ENCODE assay signal across 8 mouse cellular contexts in the genomic region with DNA sequence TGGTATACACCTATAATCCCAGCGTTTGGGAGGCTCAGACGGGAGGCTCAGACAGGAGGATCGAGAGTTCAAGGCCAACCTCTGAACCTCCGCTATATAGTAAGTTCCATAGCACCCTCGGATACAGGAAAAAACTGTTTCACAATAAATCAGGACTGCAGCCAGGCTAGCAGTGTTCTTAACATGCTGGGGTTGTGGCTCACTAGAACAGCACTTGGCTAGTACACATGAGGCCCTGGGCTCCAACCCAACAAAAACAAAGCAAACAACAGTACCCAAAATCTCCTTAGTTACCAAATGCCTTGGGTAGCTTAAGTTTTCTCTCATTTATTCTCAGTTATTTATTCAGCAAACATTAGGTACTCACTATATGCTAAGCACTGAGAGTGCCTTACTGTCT. TPM values are rescaled to one million over a fixed set of nuclear protein-coding genes. Genes with fewer than 3 reads are reported as not detected.
DNase-seq lines count a peak whose midpoint lies in the region; ATAC-seq lines count a peak whose summit lies in the region.

No protein-coding gene starts in this region.

- no peak overlapping the region for H3K4me2 ChIP-seq in hindbrain, embryonic 14.5 days (replicated peaks)
- no peak overlapping the region for H3K4me2 ChIP-seq in forebrain, embryonic 13.5 days
- no peak overlapping the region for H3K4me2 ChIP-seq in midbrain, embryonic 13.5 days (replicated peaks)

- peak overlapping the region; percentile 79; the same call in 1 of the 2 replicates for H3K27ac ChIP-seq in hindbrain, embryonic 10.5 days
- no peak overlapping the region for H3K27ac ChIP-seq in hindbrain, embryonic 14.5 days
- H3K27ac ChIP-seq in forebrain, embryonic 13.5 days, result no peak overlapping the region
- no peak overlapping the region for H3K27ac ChIP-seq in midbrain, embryonic 13.5 days

- no peaks in the 10 kb centered on the region for H3K9me3 ChIP-seq in hindbrain, embryonic 10.5 days
- no peaks in the 10 kb centered on the region for H3K9me3 ChIP-seq in hindbrain, embryonic 14.5 days (ENCODE audit: control insufficient read depth, low read length)
- H3K9me3 ChIP-seq in forebrain, embryonic 13.5 days (replicated peaks), result no peaks in the 10 kb centered on the region
- no peaks in the 10 kb centered on the region for H3K9me3 ChIP-seq in midbrain, embryonic 13.5 days

- 94% methylated on average over 5 of the region's 5 CpGs for WGBS in hindbrain, embryonic 10.5 days
- 86% methylated on average over 5 of the region's 5 CpGs for whole genome bisulfite sequencing in hindbrain, embryonic 14.5 days
- 91% methylated on average over 5 of the region's 5 CpGs for WGBS in forebrain, embryonic 13.5 days
- 94% methylated on average over 5 of the region's 5 CpGs for whole genome bisulfite sequencing in midbrain, embryonic 13.5 days

- no peak for ATAC-seq in hindbrain, embryonic 14.5 days (ENCODE audit: low FRiP score)
- ATAC-seq in forebrain, embryonic 13.5 days, result no peak
- no peak for ATAC-seq in midbrain, embryonic 13.5 days

- peaks cover 62% of the 10 kb centered on the region for H3K4me1 ChIP-seq in hindbrain, embryonic 10.5 days (replicated peaks)
- 0 out of 2 replicates have a peak, but pooled peaks cover 7% of the 10 kb centered on the region for H3K4me1 ChIP-seq in hindbrain, embryonic 14.5 days (replicated peaks; ENCODE audit: control insufficient read depth, insufficient read depth, low read length)
- H3K4me1 ChIP-seq in forebrain, embryonic 13.5 days, result 0 out of 2 replicates have a peak, but pooled peaks cover 5% of the 10 kb centered on the region
- H3K4me1 ChIP-seq in midbrain, embryonic 13.5 days (replicated peaks), result peaks cover 18% of the 10 kb centered on the region

- no peak for DNase-seq in hindbrain, embryonic 10.5 days (ENCODE audit: low spot score)
- no peak for DNase-seq in hindbrain, embryonic 14.5 days (ENCODE audit: low spot score)
- peak; percentile 79 for DNase-seq in Muller cell, postnatal 12 days (ENCODE audit: inconsistent ontology term)
- peak; percentile 86 for DNase-seq in heart, adult 18-20 months
- peak; percentile 69 to 71 for DNase-seq in kidney, postnatal 36 days
- DNase-seq in embryo, embryonic 11 days, result no peak

- no peak overlapping the region for H3K9ac ChIP-seq in hindbrain, embryonic 14.5 days
- no peak overlapping the region for H3K9ac ChIP-seq in forebrain, embryonic 13.5 days
- H3K9ac ChIP-seq in midbrain, embryonic 13.5 days (replicated peaks), result no peak overlapping the region

- 0 out of 2 replicates have a peak, but pooled peaks cover 4% of the 10 kb centered on the region for H3K36me3 ChIP-seq in hindbrain, embryonic 10.5 days
- H3K36me3 ChIP-seq in hindbrain, embryonic 14.5 days (replicated peaks; ENCODE audit: control insufficient read depth, insufficient read depth), result no peaks in the 10 kb centered on the region
- H3K36me3 ChIP-seq in forebrain, embryonic 13.5 days (ENCODE audit: poor library complexity, severe bottlenecking), result no peaks in the 10 kb centered on the region
- no peaks in the 10 kb centered on the region for H3K36me3 ChIP-seq in midbrain, embryonic 13.5 days

- no peaks in the 10 kb centered on the region for H3K27me3 ChIP-seq in hindbrain, embryonic 10.5 days (ENCODE audit: insufficient read depth, poor library complexity, severe bottlenecking)
- H3K27me3 ChIP-seq in hindbrain, embryonic 14.5 days (ENCODE audit: control insufficient read depth, insufficient read depth, low read length), result no peaks in the 10 kb centered on the region
- H3K27me3 ChIP-seq in forebrain, embryonic 13.5 days, result no peaks in the 10 kb centered on the region
- no peaks in the 10 kb centered on the region for H3K27me3 ChIP-seq in midbrain, embryonic 13.5 days

- H3K4me3 ChIP-seq in hindbrain, embryonic 10.5 days, result no peak overlapping the region
- H3K4me3 ChIP-seq in hindbrain, embryonic 14.5 days (replicated peaks; ENCODE audit: low read length), result no peak overlapping the region
- H3K4me3 ChIP-seq in forebrain, embryonic 13.5 days, result no peak overlapping the region
- no peak overlapping the region for H3K4me3 ChIP-seq in midbrain, embryonic 13.5 days (replicated peaks)

RNA-seq across cellular contexts. Expression of a gene that starts 21.7 kb away (rescaled TPM):
- 65.7 and 67.8 TPM in 2 replicates for polyA plus RNA-seq in hindbrain, embryonic 10.5 days (2016; fragmentation: Nextera tagmentation; extraction: Ambion mirVana)
- polyA plus RNA-seq in hindbrain, embryonic 14.5 days (2014; fragmentation: Nextera tagmentation; extraction: Ambion mirVana), result 41.3 and 43.4 TPM in 2 replicates
- total RNA-seq in heart, adult 18-20 months (2021), result 100 to 1,000 TPM in 1 of 2 experiments, 10 to 100 TPM in 1; 83.1 to 104 TPM
- 20.6 and 30.4 TPM in 2 replicates for polyA plus RNA-seq in forebrain, embryonic 13.5 days (2015; fragmentation: Nextera tagmentation; extraction: Ambion mirVana)
- polyA plus RNA-seq in midbrain, embryonic 13.5 days (2015; fragmentation: Nextera tagmentation; extraction: Ambion mirVana), result 24.0 and 29.3 TPM in 2 replicates

Comparison
In these comparisons a context has a peak if more than half of its experiments do, and no peak if none do; other contexts are left out.
1. DNase-seq: peak in Muller cell, postnatal 12 days (single experiment), heart, adult 18-20 months (2 of 2) and kidney, postnatal 36 days (2 of 2); none in hindbrain, embryonic 10.5 days (single experiment), hindbrain, embryonic 14.5 days (single experiment) and embryo, embryonic 11 days (single experiment).